Mouse (Mus musculus): ENCODE data around the gene Gm20388.

GRCm38 (mm10) chr8:122962046-122962445, 3051.4 kb downstream of the Gm20388 start:
- TF ChIP-seq CTCF (conservative IDR thresholded peaks at IDR 0.05; ENCODE audit: insufficient read depth, insufficient read length, low read depth, low read length) (no peak), POLR2A (IDR thresholded peaks at IDR 0.05; ENCODE audit: low read depth, low read length) (no peak)

Measured in kidney, adult 2 months (tissue).